8 mouse cellular contexts compared by ENCODE assay signal in the genomic region with DNA sequence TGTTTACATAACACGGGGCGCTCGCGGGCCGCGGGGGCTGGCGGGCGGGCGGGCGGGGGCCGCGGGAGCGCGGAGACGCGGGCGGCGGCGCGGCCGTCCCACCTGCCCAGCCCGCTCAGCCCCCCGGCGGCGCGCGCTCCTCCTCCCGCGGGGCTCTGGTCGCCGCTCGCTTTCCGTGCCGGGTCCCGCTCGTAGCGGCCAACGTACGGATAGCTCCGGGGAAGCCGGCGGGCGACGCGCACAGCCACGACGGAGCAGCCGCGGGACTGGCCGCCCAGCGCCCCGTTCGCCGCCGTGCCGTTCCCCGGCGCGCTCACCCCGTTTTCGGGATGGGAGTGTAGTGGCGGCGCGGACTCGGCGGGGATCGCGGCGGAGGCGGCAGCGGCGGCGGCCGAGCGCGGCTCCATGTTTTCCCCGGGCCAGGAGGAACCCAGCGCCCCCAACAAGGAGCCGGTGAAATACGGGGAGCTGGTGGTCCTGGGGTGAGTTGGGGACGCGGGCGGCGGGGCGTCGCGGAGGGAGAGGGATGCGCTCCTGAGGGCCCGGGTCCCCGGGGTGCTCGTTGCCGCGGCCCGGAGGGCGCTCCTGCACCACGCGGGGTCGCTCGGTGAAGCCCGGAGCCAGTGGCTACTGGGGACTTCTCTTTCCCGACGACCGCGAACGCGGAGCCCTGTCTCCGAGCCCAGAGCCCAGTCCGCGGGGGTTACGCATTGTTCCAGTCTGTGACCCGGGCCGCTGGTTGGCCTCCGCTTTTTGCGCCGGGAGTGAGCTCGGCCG. TPM values are rescaled to one million over a fixed set of nuclear protein-coding genes. Genes with fewer than 3 reads are reported as not detected.
A peak's percentile ranks its signal among the peaks of the same experiment; 100 is the strongest.
DNase-seq lines count a peak whose midpoint lies in the region; ATAC-seq lines count a peak whose summit lies in the region.

Gene Peli2, plus strand, starts transcription at position 72 of the 777 bp plus-strand sequence.

- H3K27ac ChIP-seq in macrophage: no peak within 1 kb of the TSS

- intact Hi-C loops in left cerebral cortex, postnatal 10 days (cut with DNase I): loop anchor here (5.0 to 10.0 kb wide), 3 partner anchors 74 to 369 kb away; no protein-coding TSS in a partner anchor

- peak within 1 kb of the TSS; percentile 54 for H3K4me3 ChIP-seq in macrophage (ENCODE audit: inconsistent target)

- no peaks in the 10 kb centered on the region for H3K36me3 ChIP-seq in macrophage (ENCODE audit: inconsistent target)

- under 1% methylated on average over 100 of the region's 117 CpGs for WGBS in macrophage (ENCODE audit: missing documents)

- peak; percentile 78 to 86 for DNase-seq in adrenal gland, postnatal 36 days
- DNase-seq in embryo, embryonic 11.5 days (ENCODE audit: low read depth, low spot score): peak; percentile 47
- peak; percentile 70 to 81 for DNase-seq in gastrocnemius, postnatal 4 days (ENCODE audit: low spot score in 2 of 2)
- DNase-seq in left cerebral cortex, postnatal 10 days (ENCODE audit: extremely low spot score in 1 of 2, low spot score in 2 of 2): peak; percentile 53 to 85
- peak; percentile 66 for DNase-seq in right cerebral cortex, postnatal 14 days
- no peak for DNase-seq in natural killer cell, adult 2 months (ENCODE audit: low spot score in 2 of 2)

- peak; percentile 14 for ATAC-seq in inflammation-experienced regulatory T-cells, adult 6 months

- peaks cover 44% of the 10 kb centered on the region; the same call in 1 of the 2 replicates for H3K79me2 ChIP-seq in macrophage (ENCODE audit: inconsistent target)

RNA-seq across cellular contexts. Expression of gene Peli2, which starts in this region (rescaled TPM):
- total RNA-seq in adrenal gland, postnatal 36 days (2021): 10 to 100 TPM; 28.0 to 28.5 TPM
- 10 to 100 TPM; 24.1 to 25.1 TPM for total RNA-seq in gastrocnemius, postnatal 4 days (2021)
- under 1 TPM; 0.32 to 0.65 (median 0.47) TPM for polyA plus RNA-seq in inflammation-experienced regulatory T-cells, adult 6 months (2017; shearing (Covaris generic))
- total RNA-seq in left cerebral cortex, postnatal 10 days (2021): 10 to 100 TPM; 19.9 to 23.7 TPM
- total RNA-seq in macrophage (2018; cell fraction: chromatin; rRNA removed): 10 to 100 TPM in 22 of 26 experiments, 1 to 10 TPM in 4; 3.4 to 48.9 (median 23.6) TPM
- total RNA-seq in macrophage (2018; cell fraction: cytosol; rRNA removed): 10 to 100 TPM in 13 of 26 experiments, 1 to 10 TPM in 13; 4.3 to 27.0 (median 11.3) TPM
- 10 to 100 TPM in 20 of 26 experiments, 1 to 10 TPM in 6; 3.3 to 48.1 (median 15.8) TPM for total RNA-seq in macrophage (2018; cell fraction: nucleus; rRNA removed)
- 3.4 to 18.7 TPM (median 11.0 TPM) in 3 replicates for polyA plus RNA-seq in macrophage (2018)

Comparison
In these comparisons a context has a peak if more than half of its experiments do, and no peak if none do; other contexts are left out.
1. Peak in ATAC-seq in inflammation-experienced regulatory T-cells, adult 6 months; RNA of the gene not detected or under 1 TPM.
2. DNase-seq: peak in adrenal gland, postnatal 36 days (2 of 2), embryo, embryonic 11.5 days (single experiment), gastrocnemius, postnatal 4 days (2 of 2), left cerebral cortex, postnatal 10 days (2 of 2) and right cerebral cortex, postnatal 14 days (single experiment); none in natural killer cell, adult 2 months (0 of 2).